Mouse (Mus musculus) lung, postnatal 14 days (tissue): Measurements from ENCODE around the gene Gm8279.
"Not testable (repeated sequence)": the region's sequence is repeated elsewhere in the genome, so short reads cannot be mapped to it uniquely, and the experiment has no call there.

Experiments used
- DNase-seq: peaks from one replicate; pipeline ENCODE4 v3.0.0; 2021

Gene Gm8279

GRCm38 (mm10) chr14:5131219-5131618, at the start of gene Gm8279:
Gm8279 (plus strand) TSS chr14:5131519.
- DNase-seq, result not testable (repeated sequence)

- not testable (repeated sequence) for DNase-seq
These were observed 32.9 kb downstream of the Gm8279 start, which contains the start of gene Gm3317 for GRCm38 (mm10) chr14:5164235-5164634. Gm3317 (plus strand) TSS chr14:5164535.

GRCm38 (mm10) chr14:5185493-5185892, 54.2 kb downstream of the Gm8279 start, which contains the start of gene Gm8271:
Gm8271 (plus strand) TSS chr14:5185793.
- DNase-seq, result not testable (repeated sequence)
